Mouse (Mus musculus) liver, embryonic 15.5 days (tissue): ENCODE results near the gene Col15a1. TPM values are rescaled to one million over a fixed set of nuclear protein-coding genes. Genes with fewer than 3 reads are reported as not detected.

ENCODE experiments used
- ATAC-seq: fragments of 200-750 bp; cut with Nextera tagmentation; 2 replicates; pipeline ENCODE4 v1.8.0; 2017; ENCODE audit warnings: moderate number of reproducible peaks, mild to moderate bottlenecking, moderate library complexity; ENCODE audit not compliant: insufficient read depth
- H3K27ac ChIP-seq: fragments of 300-500 bp; sonication (generic); replicated peaks from 2 replicates; pipeline ENCODE4 v1.5.1; 2015; ENCODE audit warnings: mild to moderate bottlenecking, inconsistent platforms
- H3K27me3 ChIP-seq: fragments of 300-500 bp; sonication (generic); 2 replicates; pipeline ENCODE4 v1.6.1; 2015; ENCODE audit warnings: mild to moderate bottlenecking, inconsistent platforms
- H3K36me3 ChIP-seq: fragments of 300-500 bp; sonication (generic); replicated peaks from 2 replicates; pipeline ENCODE4 v1.6.1; 2015; ENCODE audit warnings: moderate library complexity, mild to moderate bottlenecking, inconsistent platforms
- H3K4me1 ChIP-seq: fragments of 300-500 bp; sonication (generic); replicated peaks from 2 replicates; pipeline ENCODE4 v1.6.1; 2015; ENCODE audit warnings: inconsistent platforms
- H3K4me2 ChIP-seq: fragments of 300-500 bp; sonication (generic); 2 replicates; pipeline ENCODE4 v1.6.1; 2015; ENCODE audit warnings: moderate library complexity, mild to moderate bottlenecking, inconsistent platforms
- H3K4me3 ChIP-seq: fragments of 300-500 bp; sonication (generic); replicated peaks from 2 replicates; pipeline ENCODE4 v1.5.1; 2015; ENCODE audit warnings: mild to moderate bottlenecking, inconsistent platforms
- H3K9ac ChIP-seq: fragments of 300-500 bp; sonication (generic); 2 replicates; pipeline ENCODE4 v1.6.1; 2015; ENCODE audit warnings: moderate library complexity, mild to moderate bottlenecking, inconsistent platforms
- H3K9me3 ChIP-seq: fragments of 300-500 bp; sonication (generic); replicated peaks from 2 replicates; pipeline ENCODE4 v1.6.1; 2016; ENCODE audit warnings: inconsistent platforms
- WGBS: fragments of 180-500 bp; shearing (Covaris S2); methylation state at CpG from one replicate; pipeline ENCODE4 v1.1.7; 2015; ENCODE audit warnings: mixed read lengths; ENCODE audit not compliant: insufficient replicate concordance; 5-methylcytosine and 5-hydroxymethylcytosine counted together
- polyA plus RNA-seq: library from polyadenylated mRNA; unstranded; fragments of >200 nt; fragmentation: Nextera tagmentation; extraction: Ambion mirVana; gene quantifications from 2 replicates; pipeline ENCODE4 v1.2.1, GENCODE M21; 2015

The Col15a1 gene
- polyA plus RNA-seq, 1 experiment from 2014 or later = 0.53 TPM

DNA sequence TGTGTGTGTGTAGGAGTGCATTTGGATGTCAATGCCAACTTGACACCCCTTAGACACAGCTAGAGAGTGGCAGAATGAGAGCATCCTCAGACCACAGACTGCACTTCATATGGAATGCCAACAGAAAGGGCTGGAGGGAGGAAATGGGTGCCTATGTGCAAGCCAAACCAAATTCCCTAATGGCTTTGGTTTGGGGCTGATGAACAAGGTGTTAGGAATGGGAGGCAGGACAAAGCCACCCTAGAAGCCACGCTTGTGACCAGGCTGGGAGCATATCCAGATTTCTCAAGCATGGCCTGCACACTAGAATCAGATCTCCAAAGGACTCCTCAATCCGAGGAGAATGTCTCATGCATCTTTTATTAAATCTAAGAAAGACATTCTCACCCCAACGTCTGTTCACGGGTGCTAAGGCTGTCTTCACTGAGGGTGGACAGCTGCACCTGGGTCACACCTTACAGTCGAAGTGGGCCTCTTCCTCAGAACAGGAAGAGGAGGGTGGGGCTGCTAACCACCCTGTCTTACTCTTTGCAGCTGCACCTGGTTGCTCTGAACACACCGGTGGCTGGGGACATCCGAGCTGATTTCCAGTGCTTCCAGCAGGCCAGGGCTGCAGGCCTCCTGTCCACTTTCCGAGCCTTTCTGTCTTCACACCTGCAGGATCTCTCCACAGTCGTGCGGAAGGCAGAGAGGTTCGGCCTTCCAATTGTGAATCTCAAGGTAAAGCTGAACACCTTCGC lies 102.1 kb downstream of the Col15a1 start:
- no peak for ATAC-seq
- H3K9me3 ChIP-seq = no peaks in the 10 kb centered on the region
- WGBS = 59% methylated on average over 12 of the region's 12 CpGs
- H3K36me3 ChIP-seq = no peaks in the 10 kb centered on the region
- H3K27me3 ChIP-seq = no peaks in the 10 kb centered on the region
- no peak overlapping the region for H3K4me3 ChIP-seq
- H3K4me1 ChIP-seq = peaks cover 18% of the 10 kb centered on the region
- H3K27ac ChIP-seq = no peak overlapping the region
- H3K9ac ChIP-seq = no peak overlapping the region
- H3K4me2 ChIP-seq = no peak overlapping the region

DNA sequence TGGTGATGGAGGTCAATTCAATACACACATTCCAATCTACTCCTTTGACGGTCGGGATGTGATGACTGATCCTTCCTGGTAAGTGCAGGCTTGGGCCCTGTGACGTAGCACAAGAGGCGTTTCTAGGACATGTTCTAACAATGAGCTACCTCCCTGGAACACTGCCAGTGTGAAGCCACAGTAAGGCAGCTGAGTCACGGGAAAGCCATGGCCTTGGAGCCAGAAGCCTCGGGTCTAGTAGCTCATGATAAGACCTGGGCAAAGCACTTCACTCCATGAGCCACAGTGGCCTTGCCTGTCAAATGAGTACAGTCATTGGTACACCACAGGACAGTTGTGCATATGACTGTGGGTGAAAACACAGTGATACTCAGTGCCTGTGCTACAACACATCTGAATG lies 102.9 kb downstream of the Col15a1 start:
- no peak overlapping the region for H3K9ac ChIP-seq
- no peak overlapping the region for H3K27ac ChIP-seq
- H3K4me3 ChIP-seq = no peak overlapping the region
- peaks cover 18% of the 10 kb centered on the region for H3K4me1 ChIP-seq
- no peaks in the 10 kb centered on the region for H3K27me3 ChIP-seq
- H3K9me3 ChIP-seq = no peaks in the 10 kb centered on the region
- 32% methylated on average over 6 of the region's 6 CpGs for WGBS
- no peak overlapping the region for H3K4me2 ChIP-seq
- H3K36me3 ChIP-seq = no peaks in the 10 kb centered on the region
- ATAC-seq = peak; percentile 54

DNA sequence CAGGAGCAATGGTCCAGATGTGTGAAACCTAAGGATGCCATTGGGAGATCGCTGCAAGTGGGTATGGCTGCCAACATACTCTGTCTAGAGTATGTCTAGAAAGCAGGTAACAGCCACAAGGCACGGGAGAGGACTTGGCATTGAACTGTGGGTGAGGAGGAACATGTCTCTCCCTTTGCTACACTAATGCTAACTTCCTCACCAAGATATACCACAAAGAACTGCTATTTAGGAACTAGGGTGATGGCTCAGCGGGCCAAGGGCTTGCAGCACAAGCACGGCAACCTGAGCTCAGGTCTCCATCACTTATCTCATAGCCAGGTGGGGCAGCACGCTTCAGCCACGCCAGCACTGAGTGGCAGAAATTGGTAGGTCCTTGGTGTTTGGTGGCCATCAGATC lies 103.5 kb downstream of the Col15a1 start:
- Histone ChIP-seq H3K36me3 (no peaks in the 10 kb centered on the region), H3K4me2 (no peak overlapping the region), H3K4me3 (no peak overlapping the region), H3K27ac (no peak overlapping the region), H3K9me3 (no peaks in the 10 kb centered on the region), H3K9ac (no peak overlapping the region), H3K4me1 (peaks cover 18% of the 10 kb centered on the region), H3K27me3 (no peaks in the 10 kb centered on the region)
- WGBS = 49% methylated on average over 6 of the region's 6 CpGs
- no peak for ATAC-seq

DNA sequence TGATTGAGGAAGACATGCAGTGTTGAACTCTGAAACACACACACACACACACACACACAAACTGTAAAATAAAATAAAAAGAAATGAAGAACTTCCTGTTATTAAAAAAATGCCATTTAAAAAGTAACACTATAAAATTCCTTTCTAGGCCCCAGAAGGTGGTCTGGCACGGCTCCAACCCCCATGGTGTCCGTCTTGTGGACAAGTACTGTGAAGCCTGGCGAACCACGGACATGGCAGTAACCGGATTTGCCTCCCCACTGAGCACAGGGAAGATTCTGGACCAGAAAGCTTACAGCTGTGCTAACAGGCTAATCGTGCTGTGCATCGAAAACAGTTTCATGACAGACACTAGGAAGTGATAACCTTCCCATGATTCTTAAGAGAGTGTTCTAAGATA lies 104.0 kb downstream of the Col15a1 start:
- no peak overlapping the region for H3K4me2 ChIP-seq
- H3K27ac ChIP-seq = no peak overlapping the region
- H3K36me3 ChIP-seq = no peaks in the 10 kb centered on the region
- no peaks in the 10 kb centered on the region for H3K27me3 ChIP-seq
- H3K9me3 ChIP-seq = no peaks in the 10 kb centered on the region
- 76% methylated on average over 7 of the region's 7 CpGs for WGBS
- peaks cover 18% of the 10 kb centered on the region for H3K4me1 ChIP-seq
- H3K9ac ChIP-seq = no peak overlapping the region
- H3K4me3 ChIP-seq = no peak overlapping the region
- no peak for ATAC-seq

DNA sequence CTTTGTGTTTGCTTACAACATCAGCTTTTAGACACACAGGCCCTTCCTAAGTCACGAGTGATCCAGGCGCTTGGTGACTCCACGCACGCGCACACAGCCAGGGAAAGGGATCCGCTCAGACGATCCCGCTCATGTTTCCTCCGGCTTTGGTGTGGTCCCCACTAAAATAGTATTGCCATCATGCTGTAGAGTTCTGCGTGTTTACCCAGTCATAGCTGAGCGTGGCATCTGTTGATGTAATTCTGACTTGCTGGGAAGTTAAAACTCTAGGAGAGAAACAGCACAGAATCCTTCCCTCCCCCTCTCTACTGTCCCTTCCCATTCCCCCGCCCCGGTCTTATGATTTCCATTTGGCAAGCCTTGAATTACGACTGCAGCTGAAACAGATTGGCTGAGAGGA lies 104.7 kb downstream of the Col15a1 start:
- Histone ChIP-seq H3K9ac (no peak overlapping the region), H3K4me3 (no peak overlapping the region), H3K4me1 (peaks cover 18% of the 10 kb centered on the region), H3K27me3 (no peaks in the 10 kb centered on the region), H3K9me3 (no peaks in the 10 kb centered on the region), H3K36me3 (no peaks in the 10 kb centered on the region), H3K27ac (no peak overlapping the region), H3K4me2 (no peak overlapping the region)
- no peak for ATAC-seq
- 82% methylated on average over 14 of the region's 14 CpGs for WGBS

DNA sequence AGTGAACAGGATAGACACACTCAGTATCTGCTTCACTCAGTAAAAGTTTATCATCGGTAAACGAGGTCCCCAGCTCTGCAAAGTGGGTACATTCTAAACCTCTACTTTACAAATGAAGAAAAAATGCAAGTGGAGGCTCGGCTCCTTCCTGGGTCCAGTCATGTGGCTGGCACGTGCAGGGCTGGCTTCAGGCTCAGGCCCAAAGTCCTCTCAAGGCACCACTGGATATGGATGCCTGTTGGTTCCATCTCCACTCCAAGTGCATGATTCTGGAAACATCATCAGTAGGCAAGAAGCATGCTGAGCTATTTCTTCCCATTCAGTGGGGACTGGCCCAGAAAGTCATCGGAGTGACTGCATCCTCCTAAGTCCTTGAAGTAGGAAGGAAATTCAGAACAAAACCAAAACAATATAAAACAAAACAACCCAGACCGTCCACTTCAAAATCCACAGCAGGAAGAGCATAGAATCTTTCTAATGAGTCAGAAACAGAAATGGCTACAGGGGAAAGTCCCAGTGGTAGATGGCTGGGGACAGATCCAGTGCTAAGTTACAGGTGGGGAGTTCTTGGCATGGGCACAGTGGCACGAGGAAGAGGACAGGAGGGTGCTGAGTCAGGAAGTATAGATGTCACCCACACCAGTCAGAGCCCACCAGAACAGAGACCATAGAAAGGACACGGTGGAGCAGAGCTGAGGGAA lies 105.9 kb downstream of the Col15a1 start:
- Histone ChIP-seq H3K4me1 (peaks cover 27% of the 10 kb centered on the region), H3K9me3 (no peaks in the 10 kb centered on the region), H3K27me3 (no peaks in the 10 kb centered on the region), H3K36me3 (no peaks in the 10 kb centered on the region), H3K9ac (no peak overlapping the region), H3K27ac (no peak overlapping the region), H3K4me2 (no peak overlapping the region), H3K4me3 (no peak overlapping the region)
- 64% methylated on average over 8 of the region's 8 CpGs for WGBS
- ATAC-seq = no peak

DNA sequence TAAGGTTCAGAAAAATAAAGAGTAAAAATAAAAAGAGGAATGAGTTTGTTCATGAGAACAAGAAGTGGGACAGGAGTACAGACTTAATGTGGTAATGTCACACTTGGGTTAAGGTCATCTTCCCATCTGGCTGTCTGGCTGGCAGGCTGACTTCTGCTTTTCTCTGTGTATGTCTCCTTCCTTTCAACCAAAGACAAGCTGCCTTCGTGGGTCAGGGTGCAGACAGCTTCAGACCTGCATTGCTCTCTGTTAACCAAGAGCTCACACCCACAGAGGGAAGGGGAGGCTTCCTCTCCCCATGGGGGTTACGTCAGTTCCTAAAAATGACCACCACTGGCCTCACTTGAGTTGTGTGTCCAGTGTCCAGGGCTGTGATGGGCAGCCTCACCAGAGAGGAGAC lies 107.5 kb downstream of the Col15a1 start:
- Histone ChIP-seq H3K9me3 (no peaks in the 10 kb centered on the region), H3K27me3 (no peaks in the 10 kb centered on the region), H3K4me1 (peaks cover 24% of the 10 kb centered on the region), H3K36me3 (no peaks in the 10 kb centered on the region), H3K9ac (no peak overlapping the region), H3K4me3 (no peak overlapping the region), H3K4me2 (no peak overlapping the region), H3K27ac (no peak overlapping the region)
- ATAC-seq = peak; percentile 32
- 14% methylated on average over 2 of the region's 2 CpGs for WGBS

DNA sequence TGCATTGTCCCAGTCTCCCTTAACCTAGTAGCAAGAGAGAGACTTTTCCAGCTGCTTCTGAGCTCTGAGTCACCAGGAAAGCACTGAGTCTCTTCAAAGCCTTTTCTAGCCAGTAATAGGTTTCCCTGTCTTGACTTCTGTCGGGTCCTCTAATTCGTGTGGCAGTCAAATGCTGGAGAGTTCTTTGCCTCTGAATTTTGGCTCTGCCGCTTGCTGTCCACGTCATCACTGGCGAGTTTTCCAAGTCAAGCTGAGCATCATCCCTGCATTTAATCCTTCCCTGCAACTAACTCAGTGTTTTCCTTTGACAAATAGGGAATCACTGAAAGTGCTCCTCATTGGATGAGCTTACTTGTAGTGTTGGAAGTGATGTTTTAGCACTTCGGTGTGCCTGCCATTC lies 108.5 kb downstream of the Col15a1 start:
- ATAC-seq = no peak
- WGBS = 75% methylated on average over 6 of the region's 6 CpGs
- Histone ChIP-seq H3K4me3 (no peak overlapping the region), H3K4me1 (peaks cover 14% of the 10 kb centered on the region), H3K4me2 (no peak overlapping the region), H3K9ac (no peak overlapping the region), H3K36me3 (no peaks in the 10 kb centered on the region), H3K9me3 (no peaks in the 10 kb centered on the region), H3K27me3 (no peaks in the 10 kb centered on the region), H3K27ac (no peak overlapping the region)

DNA sequence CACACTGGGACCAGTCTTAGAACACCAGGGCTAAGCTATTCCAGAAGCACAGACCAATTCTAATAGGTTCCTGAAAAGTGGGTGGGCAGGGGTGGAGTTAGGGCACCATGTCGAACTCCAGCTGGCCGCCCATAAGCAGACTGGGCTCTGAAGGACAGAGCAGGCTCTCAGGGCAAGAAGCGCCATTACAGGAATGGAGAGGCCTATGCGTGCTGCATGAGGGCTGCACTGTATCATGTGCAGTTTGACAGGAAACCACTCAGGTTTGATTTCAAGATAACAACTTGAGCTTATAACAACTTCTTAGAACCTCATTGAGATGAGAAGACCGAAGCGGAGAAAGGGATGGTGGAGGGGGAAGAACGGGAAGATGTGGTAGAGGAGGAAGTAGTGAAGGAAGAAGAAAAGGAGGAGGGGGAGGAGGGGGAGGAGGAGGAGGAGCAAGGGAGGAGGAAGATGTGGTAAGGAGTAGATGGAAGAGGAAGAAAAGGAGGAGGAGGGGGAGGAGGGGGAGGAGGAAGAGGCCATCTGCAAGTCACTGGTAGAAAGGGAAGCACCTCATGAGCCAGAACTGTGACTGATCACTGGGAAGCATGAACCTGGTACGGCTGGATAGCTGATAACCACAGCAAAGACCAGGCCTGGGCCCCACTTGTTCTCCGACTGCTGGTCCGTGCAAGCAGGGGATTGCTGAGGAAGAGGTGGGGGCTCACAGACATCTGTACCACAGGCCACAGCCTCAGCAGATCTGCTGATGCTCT lies 111.8 kb downstream of the Col15a1 start:
- Histone ChIP-seq H3K4me3 (no peak overlapping the region), H3K27me3 (no peaks in the 10 kb centered on the region), H3K27ac (peak overlapping the region; percentile 55; the same call in 1 of the 2 replicates), H3K4me1 (peaks cover 31% of the 10 kb centered on the region), H3K36me3 (no peaks in the 10 kb centered on the region), H3K4me2 (no peak overlapping the region), H3K9me3 (no peaks in the 10 kb centered on the region), H3K9ac (no peak overlapping the region)
- ATAC-seq = peak; percentile 38; the same call in 1 of the 2 replicates
- 31% methylated on average over 10 of the region's 10 CpGs for WGBS

DNA sequence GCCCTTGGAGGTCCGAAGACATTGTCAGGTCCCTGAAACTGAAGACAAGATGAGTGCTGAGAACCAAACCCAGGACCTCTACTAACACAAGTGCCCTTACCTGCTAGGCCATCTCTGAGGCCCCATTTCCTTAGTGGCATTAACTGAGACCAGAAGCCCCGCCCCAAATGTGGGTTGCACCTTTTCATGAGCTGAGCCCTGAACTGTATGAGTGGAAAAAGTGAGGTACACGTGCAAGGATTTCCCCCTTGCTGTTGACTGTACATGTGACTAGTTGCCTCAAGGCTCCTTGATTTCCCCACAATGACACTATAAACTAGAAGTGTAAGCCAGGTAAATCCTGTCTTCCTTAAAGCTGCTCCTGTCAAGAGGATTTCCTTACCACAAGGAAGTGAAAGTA lies 114.4 kb downstream of the Col15a1 start:
- H3K4me1 ChIP-seq = peaks cover 35% of the 10 kb centered on the region
- H3K4me2 ChIP-seq = no peak overlapping the region
- no peaks in the 10 kb centered on the region for H3K36me3 ChIP-seq
- H3K9ac ChIP-seq = no peak overlapping the region
- H3K27me3 ChIP-seq = no peaks in the 10 kb centered on the region
- H3K4me3 ChIP-seq = no peak overlapping the region
- H3K27ac ChIP-seq = no peak overlapping the region
- H3K9me3 ChIP-seq = no peaks in the 10 kb centered on the region
- WGBS = 60% methylated on average over 3 of the region's 3 CpGs
- ATAC-seq = no peak

DNA sequence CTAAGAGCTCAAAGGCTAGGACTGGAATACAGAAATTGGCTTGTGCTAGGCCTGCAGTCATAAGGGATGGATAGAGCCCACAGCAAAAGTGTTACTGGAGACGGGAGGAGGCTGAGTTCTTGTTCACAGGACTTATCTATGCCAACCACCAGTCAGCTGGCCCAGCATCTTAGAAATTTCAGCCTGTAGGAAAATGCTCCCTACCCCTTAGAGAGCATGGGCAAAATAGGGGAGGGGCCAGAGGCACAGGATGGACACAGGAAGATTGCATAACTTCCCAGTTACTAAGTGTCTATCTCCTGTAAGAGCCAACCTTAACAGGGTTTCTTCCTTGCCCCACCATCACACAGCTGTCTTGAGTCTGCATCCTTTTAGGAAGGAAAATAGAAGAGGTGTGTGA lies 116.2 kb downstream of the Col15a1 start:
- ATAC-seq = peak; percentile 40; the same call in 1 of the 2 replicates
- H3K27me3 ChIP-seq = no peaks in the 10 kb centered on the region
- no peak overlapping the region for H3K9ac ChIP-seq
- no peak overlapping the region for H3K4me3 ChIP-seq
- H3K9me3 ChIP-seq = no peaks in the 10 kb centered on the region
- H3K4me2 ChIP-seq = no peak overlapping the region
- 11% methylated on average over 1 of the region's 1 CpGs for WGBS
- no peaks in the 10 kb centered on the region for H3K36me3 ChIP-seq
- peaks cover 26% of the 10 kb centered on the region for H3K4me1 ChIP-seq
- H3K27ac ChIP-seq = no peak overlapping the region
